Mouse (Mus musculus) stomach, adult 2 months (tissue): ENCODE measurements around the gene Hist1h2bh. TPM values are rescaled to one million over a fixed set of nuclear protein-coding genes. Genes with fewer than 3 reads are reported as not detected.

ENCODE experiments used
- polyA plus RNA-seq: library from polyadenylated mRNA; depleted of rRNA; stranded (reverse); fragments of >200 nt; gene quantifications from 2 replicates; pipeline ENCODE4 v1.2.3, GENCODE M21; 2012; rRNA removed

Gene Hist1h2bh
- polyA plus RNA-seq, result 0.87 and 1.9 TPM in 2 replicates

DNA sequence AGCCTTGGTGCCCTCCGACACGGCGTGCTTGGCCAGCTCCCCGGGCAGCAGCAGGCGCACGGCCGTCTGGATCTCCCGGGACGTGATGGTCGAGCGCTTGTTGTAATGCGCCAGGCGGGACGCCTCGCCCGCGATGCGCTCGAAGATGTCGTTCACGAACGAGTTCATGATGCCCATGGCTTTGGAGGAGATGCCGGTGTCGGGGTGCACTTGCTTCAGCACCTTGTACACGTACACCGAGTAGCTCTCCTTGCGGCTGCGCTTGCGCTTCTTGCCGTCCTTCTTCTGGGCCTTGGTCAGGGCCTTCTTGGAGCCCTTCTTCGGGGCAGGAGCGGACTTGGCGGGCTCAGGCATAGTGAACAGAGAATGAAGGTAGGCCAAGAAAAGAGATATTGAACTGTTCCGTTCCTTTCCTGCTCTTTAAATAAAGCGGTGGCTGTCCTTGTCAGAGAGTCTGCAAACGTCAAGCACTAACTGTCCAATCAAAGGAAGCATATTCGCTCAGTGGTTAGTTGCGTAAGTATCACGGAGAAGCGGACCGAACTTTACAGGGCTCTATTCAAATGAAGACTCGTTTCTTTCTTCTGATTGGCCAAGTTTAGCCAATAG lies at the start of gene Hist1h2bh:
Gene Hist1h2bh (minus strand): TSS at position 394 of the 609 bp plus-strand sequence.

DNA sequence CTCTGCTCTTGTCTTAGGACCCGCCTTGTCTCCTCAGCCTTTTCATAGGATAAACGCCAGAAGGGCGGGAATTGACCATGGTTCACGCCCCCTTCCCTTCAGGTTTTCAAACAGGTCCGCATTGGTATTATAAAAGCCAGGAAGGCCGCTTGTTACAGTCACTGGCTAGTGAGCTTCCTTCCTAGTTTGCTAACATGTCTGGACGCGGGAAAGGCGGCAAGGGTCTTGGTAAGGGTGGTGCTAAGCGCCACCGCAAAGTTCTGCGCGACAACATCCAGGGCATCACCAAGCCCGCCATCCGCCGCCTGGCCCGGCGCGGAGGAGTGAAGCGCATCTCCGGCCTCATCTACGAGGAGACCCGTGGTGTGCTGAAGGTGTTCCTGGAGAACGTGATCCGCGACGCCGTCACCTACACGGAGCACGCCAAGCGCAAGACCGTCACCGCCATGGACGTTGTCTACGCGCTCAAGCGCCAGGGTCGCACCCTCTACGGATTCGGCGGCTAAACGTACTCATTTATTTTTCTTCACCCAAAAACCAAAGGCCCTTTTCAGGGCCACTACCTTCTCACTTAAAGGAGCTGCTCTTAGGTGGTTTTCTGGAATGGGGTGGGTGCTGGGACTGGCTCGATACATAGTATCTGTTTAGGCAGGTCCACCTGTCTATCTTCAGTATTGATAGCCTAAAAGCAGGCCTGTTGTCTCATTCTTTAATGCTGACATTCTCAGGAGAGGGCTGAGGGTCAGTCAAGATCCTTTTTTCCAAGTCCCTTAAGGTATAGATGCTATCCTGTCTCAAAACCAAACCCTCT lies 38.4 kb upstream of the Hist1h2bh start, which contains the start of gene Hist1h4d:
Gene Hist1h4d (plus strand): TSS at position 191 of the 811 bp plus-strand sequence.

DNA sequence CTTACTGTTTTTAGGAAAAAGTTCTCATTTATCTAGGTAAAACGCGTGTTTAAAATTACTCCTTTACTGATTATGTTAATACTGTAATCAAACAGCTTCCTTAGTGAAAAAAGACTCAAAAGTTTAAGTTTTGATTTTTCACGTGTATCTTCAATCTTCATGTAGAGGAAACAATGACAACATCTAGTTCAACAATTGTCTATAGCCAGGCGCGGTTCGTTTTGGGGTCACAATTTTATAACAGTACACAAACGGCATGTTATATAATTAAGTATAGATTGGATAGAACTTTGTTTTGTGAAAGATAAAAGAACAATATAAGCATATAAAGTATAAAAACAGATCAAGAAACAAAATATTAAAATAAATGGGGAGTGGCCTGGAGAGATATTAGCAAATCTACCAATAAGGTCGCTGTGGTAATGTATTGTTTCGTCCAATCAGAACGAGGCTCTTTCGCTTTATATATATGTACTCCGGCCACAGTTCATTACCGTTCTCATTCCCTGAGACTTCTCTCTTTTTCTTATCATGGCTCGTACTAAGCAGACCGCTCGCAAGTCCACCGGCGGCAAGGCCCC lies 32.2 kb upstream of the Hist1h2bh start, which contains the start of gene Hist1h3d:
Gene Hist1h3d (plus strand): TSS at position 493 of the 581 bp plus-strand sequence.

DNA sequence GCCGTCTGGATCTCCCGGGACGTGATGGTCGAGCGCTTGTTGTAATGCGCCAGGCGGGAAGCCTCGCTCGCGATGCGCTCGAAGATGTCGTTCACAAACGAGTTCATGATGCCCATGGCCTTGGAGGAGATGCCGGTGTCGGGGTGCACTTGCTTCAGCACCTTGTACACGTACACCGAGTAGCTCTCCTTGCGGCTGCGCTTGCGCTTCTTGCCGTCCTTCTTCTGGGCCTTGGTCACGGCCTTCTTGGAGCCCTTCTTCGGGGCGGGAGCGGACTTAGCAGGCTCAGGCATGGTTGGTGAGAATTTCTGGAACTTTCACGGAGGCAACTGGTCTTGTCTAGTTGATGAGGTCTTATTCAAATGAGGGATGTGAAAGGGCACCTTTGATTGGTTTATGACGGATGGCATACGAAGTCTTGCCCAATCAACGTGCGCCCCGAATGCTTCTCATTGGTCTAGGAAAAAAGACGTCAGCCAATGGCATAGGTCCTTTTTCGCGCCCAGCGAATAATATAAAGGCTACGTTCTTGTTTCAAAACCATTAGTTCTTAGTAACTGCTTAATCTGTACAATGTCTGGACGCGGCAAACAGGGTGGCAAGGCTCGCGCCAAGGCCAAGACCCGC lies 30.8 kb upstream of the Hist1h2bh start, which contains the start of the genes Hist1h2bf and Hist1h2ad:
Gene Hist1h2bf (minus strand): TSS at position 299 of the 627 bp plus-strand sequence.
Gene Hist1h2ad (plus strand): TSS at position 484 of the 627 bp plus-strand sequence.

DNA sequence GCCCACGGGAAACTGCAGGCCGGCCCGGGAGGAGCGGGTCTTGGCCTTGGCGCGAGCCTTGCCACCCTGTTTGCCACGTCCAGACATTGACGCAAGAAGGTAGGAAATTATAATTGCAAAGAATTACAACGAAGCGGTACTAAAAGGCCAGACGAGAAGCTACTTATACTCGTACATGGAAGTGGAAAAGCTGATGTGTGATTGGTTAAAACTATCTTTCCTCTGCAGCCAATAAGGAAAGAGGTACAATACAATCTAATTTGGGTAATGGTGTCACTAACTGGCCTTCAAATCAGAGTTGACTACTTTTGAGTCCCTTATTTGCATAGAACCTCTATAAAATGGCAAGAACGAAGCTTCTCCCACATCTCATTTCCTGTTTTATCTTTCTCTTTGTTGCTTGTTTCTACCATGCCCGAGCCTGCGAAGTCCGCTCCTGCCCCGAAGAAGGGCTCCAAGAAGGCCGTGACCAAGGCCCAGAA lies 27.9 kb upstream of the Hist1h2bh start, which contains the start of the genes Hist1h2ae and Hist1h2bg:
Gene Hist1h2ae (minus strand): TSS at position 199 of the 482 bp plus-strand sequence.
Gene Hist1h2bg (plus strand): TSS at position 375 of the 482 bp plus-strand sequence.

DNA sequence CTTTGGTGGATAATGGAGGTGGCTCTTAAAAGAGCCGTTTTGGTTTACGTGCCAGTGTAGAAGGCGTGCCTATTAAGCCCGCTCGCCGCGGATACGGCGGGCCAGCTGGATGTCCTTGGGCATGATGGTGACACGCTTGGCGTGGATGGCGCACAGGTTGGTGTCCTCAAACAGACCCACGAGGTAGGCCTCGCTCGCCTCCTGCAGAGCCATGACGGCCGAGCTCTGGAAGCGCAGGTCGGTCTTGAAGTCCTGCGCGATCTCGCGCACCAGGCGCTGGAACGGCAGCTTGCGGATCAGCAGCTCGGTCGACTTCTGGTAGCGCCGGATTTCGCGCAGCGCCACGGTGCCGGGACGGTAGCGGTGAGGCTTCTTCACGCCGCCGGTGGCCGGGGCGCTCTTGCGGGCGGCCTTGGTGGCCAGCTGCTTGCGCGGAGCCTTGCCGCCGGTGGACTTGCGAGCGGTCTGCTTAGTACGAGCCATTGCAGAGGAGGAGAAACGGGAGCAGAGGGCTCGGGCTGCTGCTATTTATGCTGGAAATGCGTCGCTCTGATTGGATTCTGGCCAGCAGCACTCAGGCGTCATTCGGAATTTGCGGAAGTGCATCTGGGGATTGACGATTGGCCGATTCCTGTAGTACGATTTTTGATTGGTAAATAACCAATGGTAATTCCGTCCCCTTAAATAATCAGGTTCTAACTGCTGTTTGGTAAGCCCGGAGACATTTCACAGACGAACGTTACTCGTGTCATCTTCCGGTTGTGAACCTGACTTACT lies 18.9 kb upstream of the Hist1h2bh start, which contains the start of gene Hist1h3e:
Gene Hist1h3e (minus strand): TSS at position 487 of the 777 bp plus-strand sequence.

DNA sequence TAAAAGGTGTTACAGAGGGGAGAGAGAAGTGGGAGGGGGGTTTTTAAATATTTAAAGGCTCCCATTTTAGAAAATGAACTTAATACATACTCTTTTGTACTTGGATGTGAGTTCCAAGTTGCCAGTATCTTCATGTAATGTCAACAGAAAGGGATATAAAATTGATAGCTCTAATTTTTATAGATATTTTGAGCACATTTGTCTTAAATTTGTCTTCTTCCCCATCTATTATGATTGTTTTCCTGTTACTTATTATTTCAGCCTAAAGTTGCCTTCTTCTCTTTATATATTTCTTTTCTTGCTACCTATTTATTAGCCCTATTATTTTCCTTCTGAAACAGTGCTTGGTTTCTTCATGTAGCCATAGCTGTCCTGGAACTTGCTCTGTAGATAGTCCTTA lies 9.8 kb upstream of the Hist1h2bh start, which contains the start of gene Hist1h1d:
Gene Hist1h1d (plus strand): TSS at position 301 of the 400 bp plus-strand sequence.

DNA sequence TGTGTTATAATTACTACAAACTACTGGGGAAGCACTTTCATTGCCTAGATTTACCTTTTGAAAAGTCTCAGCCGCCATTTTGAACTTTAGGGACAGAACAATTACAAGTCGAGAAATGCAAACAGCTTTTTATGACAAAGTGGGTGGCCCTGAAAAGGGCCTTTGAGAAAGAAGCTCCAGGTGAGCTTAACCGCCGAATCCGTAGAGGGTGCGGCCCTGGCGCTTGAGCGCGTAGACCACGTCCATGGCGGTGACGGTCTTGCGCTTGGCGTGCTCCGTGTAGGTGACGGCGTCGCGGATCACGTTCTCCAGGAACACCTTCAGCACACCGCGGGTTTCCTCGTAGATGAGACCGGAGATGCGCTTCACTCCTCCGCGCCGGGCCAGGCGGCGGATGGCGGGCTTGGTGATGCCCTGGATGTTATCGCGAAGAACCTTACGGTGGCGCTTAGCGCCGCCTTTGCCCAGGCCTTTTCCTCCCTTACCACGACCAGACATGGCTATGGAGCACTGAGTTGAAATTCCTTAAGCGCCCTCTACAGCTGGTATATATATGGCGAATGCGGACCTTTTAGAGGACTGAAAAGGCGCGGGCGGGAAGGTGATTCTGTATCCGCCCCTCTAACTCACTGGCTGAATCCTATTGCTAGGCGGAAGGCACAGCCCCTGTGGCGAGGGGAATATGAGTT lies 8.1 kb upstream of the Hist1h2bh start, which contains the start of gene Hist1h4f:
Gene Hist1h4f (minus strand): TSS at position 503 of the 689 bp plus-strand sequence.

DNA sequence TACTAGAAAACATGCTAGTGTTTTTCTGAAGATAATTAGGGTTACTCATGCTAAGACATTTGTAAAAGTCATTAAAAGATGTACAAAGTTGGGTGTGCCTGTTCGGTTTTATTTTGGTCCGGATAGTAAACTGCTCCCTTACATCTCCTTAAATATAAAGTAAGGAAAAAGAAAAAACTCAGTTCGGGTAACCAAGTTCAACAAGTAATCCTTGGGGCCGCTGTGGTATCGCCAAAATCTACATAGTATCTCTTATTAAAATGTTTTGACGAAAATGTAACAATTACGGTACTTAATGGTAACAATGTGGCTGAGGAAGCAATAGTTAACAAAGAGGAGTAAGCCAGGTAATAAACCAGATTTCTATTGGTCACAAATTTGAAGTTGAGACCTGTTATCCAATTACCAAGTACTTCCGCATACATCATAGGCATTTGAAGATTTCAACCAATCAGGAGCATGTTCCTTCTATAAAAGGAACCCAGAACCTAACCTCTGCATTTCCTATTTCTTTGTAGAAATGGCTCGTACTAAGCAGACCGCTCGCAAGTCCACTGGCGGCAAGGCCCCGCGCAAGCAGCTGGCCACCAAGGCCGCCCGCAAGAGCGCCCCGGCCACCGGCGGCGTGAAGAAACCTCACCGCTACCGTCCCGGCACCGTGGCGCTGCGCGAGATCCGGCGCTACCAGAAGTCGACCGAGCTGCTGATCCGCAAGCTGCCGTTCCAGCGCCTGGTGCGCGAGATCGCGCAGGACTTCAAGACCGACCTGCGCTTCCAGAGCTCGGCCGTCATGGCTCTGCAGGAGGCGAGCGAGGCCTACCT lies 984 bp upstream of the Hist1h2bh start, which contains the start of gene Hist1h3f:
Gene Hist1h3f (plus strand): TSS at position 88 of the 822 bp plus-strand sequence.

DNA sequence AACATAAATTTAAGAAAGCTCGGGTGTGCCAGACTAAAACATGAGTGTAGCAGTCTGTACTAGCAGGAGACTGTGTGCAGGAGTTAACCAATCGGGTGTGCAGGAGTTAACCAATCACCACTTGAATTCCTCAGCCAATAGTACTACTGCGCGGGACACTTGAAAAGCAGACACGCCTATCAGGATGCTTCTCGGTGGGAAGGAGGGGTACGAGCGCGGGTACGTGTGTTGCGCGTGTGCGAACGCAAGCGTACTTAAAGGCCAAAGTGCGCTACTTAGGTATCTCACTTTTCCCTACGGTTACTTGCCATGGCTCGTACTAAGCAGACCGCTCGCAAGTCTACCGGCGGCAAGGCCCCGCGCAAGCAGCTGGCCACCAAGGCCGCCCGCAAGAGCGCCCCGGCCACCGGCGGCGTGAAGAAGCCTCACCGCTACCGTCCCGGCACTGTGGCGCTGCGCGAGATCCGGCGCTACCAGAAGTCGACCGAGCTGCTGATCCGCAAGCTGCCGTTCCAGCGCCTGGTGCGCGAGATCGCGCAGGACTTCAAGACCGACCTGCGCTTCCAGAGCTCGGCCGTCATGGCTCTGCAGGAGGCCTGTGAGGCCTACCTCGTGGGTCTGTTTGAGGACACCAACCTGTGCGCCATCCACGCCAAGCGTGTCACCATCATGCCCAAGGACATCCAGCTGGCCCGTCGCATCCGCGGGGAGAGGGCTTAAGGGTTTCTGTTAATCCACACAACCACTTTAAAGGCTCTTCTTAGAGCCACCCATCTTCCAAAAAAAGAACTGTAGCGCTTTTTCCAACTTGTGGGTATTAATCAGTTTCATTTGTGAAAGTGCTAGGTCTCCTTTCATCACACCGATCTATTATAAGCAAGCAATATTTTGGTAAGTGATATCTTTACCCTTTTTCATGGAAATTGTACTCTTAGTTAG lies 7.8 kb downstream of the Hist1h2bh start, which contains the start of gene Hist1h3g:
Gene Hist1h3g (plus strand): TSS at position 286 of the 939 bp plus-strand sequence.

DNA sequence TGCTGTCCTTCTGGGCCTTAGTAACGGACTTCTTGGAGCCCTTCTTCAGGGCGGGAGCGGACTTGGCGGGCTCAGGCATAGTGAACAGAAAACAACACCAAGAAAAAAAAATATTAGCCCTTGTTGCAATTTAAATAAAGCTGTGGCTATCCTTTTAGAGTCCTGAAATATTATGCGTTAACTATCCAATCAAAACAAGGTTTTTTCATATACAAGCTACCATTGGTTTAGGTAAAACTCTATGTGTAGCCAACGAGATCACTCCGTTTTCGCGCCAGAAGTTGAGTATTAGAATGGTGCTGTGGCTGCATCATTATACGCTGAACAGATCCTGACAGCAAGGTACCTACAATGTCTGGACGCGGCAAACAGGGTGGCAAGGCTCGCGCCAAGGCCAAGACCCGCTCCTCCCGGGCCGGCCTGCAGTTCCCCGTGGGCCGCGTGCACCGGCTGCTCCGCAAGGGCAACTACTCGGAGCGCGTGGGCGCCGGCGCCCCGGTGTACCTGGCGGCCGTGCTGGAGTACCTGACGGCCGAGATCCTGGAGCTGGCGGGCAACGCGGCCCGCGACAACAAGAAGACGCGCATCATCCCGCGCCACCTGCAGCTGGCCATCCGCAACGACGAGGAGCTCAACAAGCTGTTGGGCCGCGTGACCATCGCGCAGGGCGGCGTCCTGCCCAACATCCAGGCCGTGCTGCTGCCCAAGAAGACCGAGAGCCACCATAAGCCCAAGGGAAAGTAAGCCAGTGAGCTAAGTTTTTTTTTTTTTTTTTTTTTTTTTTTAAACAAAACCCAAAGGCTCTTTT lies 9.4 kb downstream of the Hist1h2bh start, which contains the start of gene Hist1h2af:
Gene Hist1h2af (plus strand): TSS at position 347 of the 808 bp plus-strand sequence.

DNA sequence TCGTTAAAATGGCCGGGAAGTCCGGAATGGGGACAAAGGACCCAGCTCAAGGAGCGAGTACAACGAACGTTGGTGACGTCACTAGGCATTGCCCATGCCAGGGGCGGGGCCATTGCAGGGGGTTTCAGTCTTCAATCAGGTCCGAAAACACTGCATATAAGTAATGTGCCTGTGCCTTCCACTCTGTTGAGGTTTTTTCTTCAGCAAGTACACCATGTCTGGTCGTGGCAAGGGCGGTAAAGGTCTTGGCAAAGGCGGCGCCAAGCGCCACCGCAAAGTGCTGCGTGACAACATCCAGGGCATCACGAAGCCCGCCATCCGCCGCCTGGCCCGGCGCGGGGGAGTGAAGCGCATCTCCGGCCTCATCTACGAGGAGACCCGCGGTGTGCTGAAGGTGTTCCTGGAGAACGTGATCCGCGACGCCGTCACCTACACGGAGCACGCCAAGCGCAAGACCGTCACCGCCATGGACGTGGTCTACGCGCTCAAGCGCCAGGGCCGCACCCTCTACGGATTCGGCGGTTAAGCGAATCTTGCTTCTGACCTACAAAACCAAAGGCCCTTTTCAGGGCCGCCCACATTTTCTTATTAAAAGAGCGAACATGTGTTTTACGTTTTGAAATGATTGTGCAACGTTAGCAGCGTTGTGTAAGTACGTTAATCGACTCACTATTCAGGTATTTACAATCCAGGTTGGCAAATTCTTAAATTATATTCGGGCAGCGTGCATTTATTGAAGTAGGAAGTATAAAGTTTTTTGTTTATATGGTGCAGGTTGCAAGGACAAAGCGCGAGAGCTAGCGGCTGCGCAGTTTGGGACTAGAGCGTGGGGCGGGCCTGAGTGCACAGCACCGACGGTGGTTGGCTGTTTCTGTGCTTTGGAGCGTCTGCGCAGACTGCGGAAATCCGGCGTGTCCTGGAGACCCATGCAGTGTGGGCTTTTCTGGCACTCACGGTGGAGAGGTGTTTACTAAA lies 12.0 kb downstream of the Hist1h2bh start, which contains the start of gene Hist1h4h:
Gene Hist1h4h (plus strand): TSS at position 150 of the 975 bp plus-strand sequence.

